Mouse (Mus musculus): ENCODE results near the gene Pias1.
A peak's percentile ranks its signal among the peaks of the same experiment; 100 is the strongest.

The Pias1 gene

DNA sequence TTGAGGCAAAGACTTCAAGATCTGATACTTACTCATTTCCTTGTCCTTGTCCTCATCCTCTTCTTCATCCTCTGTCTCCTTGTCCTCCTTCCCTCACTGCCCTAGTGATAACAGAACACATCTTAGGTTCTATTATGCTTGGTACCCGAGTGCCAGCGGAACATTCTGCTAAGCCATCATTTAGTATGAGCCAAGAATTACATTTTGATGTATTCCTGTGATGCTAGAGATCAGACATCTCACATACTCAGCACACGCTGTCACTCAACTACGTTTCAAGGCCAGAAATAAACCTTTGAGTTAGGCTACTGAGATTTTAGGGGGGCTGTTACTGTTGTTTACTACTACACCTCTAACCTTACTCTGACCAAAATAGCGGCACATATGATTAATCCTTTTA, at the start of gene Pias1:
Gene Pias1 (minus strand): TSS at position 101 of the 400 bp plus-strand sequence.
- DNase-seq: no peak

GRCm38 (mm10) chr9:63035431-63035830, 47.7 kb upstream of the Pias1 start:
- DNase-seq: no peak

GRCm38 (mm10) chr9:63031011-63031782, 43.5 kb upstream of the Pias1 start:
- peak; percentile 27 to 41 for DNase-seq

GRCm38 (mm10) chr9:63022486-63022885, 34.8 kb upstream of the Pias1 start:
- no peak for DNase-seq

DNA sequence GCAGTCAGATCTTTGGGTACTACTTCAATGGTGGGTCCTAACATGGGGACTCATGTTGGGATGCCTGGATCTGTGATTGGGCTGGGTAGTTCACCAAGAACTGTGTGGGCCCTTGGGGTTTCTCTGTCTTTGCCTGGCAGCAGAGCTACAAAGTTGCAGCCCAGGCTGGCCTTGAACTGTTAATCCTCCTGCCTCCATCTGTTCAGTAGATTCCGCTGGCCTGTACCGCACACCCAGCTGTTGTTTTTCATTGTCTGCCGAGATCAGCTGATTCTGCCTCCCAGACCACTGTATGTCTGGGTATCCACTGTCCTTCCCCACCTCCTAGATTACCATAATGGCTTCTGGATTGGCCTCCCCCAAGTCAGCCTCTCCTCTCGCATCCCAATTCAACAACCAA, 19.6 kb upstream of the Pias1 start:
- DNase-seq: no peak

DNA sequence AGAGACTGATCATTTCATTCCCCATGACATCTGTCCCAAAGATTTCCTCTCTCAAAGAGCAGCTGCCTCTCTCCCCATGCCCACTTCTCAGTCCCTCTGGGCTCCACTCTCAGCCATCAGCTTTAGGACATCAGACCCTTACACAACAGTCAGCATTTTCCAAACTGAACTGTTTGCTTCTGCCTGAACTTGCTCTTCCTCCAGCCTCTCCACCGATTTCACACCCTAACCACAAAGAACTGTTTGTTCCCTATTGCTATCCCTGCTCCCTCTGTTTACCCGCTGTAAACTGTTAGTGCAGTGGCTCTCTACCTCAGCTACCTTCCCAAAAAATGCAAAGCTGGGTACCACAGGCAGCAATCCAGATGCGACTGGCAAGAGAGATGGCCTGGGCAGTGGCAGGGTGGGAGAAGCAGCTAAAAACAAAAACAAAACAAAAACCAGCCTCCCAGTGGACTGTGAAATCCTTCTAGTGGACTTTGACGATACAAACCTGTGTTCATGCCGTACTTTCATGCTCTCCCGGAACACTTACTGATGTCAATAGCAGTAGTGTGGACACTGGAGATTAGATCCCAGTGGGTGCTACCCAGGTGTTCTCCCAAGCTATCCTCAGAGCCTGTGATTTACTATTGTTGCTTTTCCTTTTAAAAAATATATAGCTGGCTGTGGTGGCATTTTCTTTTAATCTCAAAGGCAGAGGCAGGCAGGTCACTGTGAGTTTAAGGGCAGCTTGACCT, 18.5 kb upstream of the Pias1 start:
- no peak for DNase-seq

DNA sequence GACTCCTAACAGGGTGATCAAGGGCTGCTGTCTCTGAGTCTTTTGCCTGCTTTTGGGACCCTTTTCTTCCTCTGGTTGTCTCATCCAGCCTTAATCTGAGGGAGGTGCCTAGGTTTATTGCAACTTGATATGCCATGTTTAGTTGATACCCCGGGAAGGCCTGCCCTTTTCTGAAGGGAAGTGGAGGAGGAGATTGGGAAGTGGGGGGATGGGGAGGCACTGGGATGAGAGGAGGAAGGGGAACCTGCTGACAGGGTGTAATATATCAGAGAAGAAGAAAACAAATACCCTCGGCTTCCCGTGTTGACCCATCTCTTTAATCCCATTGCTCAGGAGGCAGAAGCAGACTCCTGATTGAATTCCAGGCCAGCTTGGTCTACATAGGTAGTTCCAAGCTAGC, 10.8 kb upstream of the Pias1 start:
- DNase-seq: no peak

DNA sequence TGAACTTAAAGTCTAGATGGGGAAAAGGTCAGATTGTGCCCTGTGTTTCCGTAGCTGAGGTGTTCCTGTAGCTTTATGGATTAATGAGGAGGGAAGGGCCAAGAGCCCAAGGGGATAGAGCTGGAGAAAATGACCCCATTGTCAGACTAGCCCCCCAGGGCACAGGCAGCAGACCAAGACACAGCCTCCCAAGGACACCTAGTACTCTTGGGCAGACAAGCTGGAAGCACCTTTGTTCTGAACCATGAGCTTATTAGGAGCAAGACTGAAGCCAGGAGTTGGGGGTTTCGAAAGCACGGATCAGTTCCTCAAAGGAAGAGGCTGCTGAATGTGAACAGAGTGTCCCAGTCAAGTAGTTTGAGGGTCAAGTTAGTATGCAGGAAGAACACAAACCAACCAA, 9.9 kb upstream of the Pias1 start:
- no peak for DNase-seq

- no peak for DNase-seq
Observed at GRCm38 (mm10) chr9:62995186-62995585, 7.5 kb upstream of the Pias1 start.

DNA sequence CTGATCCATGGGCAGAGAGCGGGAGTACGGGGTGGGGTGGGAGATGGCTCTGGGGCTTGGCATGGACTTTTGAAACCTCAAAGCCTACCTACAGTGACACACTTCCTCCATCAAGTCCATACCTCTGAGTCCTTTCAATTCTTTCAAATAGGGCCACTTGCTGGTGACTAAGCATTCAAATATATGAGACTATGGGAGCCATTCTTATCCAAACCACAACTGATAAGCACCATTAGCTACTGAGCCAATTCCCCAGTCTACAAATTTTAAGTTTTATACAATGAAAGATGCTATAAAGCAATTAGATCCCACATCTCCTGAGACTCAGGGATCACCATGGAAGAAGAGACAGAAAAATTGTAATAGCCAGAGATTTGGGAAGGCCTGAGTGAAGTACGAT, 2.4 kb upstream of the Pias1 start:
- DNase-seq: no peak

DNA sequence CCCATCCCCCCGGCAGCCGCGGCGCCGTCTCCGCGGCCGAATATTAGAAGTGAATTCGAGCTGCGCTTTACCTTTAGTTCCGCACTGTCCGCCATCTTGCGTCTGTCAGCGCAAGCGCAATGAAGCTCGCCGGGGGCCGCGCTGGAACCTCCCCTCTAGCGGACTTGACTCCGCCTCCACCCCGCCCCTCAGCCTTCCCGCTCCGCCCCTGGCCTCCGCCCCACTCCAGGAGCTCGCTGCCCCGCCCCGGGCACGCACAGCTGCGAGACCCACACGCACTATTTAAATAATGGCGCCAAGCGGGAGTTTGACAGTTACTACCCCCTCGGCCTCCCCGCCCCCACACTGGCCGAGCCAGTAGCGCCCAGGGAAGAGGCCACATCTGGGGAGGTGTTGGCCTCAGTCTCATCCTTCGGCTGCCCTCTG, 6.9 kb downstream of the Pias1 start:
- peak; percentile 99 to 100 for DNase-seq

DNA sequence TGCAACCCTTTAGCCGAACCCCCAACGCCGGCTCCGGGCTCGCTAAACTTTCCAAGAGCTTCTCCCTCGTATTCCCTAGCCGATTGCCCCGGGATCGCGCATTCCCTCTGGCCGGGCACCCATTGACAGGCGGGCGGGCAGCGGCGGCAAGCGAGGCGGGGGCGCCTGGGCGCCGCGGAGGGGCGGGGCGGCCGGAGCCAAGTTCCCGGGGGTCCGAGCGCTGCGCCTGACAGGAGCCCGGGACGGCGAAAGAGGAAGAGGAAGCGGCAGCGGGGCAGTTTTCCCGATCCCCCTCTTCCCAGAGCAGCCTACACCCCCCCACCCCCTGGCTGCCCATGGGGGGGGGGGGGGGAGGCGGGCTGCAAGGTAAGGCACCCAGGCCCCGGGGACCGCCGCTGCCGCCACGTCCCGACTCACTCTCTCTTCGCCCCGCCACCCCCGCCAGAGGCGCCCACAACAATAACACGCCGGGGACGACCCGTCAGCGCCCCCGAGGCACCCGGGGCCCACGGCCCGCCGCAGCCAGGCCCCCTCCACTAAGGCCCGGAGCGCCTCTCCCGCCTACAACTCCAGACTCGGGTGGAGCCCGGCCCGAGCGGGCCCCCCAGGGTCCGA, 7.5 kb downstream of the Pias1 start:
- peak; percentile 58 to 67 for DNase-seq

- peak; percentile 7 to 10 for DNase-seq
Observed at GRCm38 (mm10) chr9:62979461-62980161, 8.1 kb downstream of the Pias1 start.

- no peak for DNase-seq
Observed at GRCm38 (mm10) chr9:62977152-62977551, 10.6 kb downstream of the Pias1 start.

DNA sequence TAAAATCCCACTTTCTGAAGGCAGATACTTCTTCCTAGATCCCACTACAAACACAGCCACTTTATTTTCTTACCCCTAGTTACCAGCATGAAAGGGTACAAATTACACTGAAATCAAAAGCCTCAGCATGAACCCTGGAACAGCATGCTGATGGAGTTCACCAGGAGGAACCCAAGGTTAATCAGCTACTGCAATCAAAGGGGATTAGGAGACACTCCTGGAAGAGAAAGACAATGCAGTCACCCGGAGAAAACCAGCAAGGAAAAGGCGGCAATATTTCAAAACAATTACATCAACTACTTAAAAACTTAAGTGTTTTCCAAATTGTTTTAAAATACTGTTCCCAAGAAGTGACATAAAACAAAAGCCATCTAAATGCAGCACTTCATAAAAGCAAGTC, 11.9 kb downstream of the Pias1 start:
- no peak for DNase-seq

DNA sequence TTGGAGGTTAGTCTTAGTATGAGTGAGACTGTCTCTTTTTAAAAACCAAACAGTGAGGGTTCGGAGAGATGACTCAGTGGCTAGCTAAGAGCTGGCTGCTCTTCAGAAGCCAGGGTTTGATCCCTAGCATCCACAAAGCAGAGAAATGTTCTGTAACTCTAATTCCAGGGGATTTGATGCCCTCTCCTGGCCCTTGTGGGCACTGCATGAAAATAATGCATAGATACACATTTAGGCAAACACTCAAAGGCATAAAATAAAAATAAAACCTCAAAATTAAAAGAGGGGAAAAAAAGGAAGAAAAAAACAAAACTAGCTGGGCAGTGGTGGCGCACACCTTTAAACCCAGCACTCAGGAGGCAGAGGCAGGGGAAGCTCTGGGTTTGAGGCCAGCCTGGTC, 13.3 kb downstream of the Pias1 start:
- DNase-seq: peak; percentile 32 to 34

DNA sequence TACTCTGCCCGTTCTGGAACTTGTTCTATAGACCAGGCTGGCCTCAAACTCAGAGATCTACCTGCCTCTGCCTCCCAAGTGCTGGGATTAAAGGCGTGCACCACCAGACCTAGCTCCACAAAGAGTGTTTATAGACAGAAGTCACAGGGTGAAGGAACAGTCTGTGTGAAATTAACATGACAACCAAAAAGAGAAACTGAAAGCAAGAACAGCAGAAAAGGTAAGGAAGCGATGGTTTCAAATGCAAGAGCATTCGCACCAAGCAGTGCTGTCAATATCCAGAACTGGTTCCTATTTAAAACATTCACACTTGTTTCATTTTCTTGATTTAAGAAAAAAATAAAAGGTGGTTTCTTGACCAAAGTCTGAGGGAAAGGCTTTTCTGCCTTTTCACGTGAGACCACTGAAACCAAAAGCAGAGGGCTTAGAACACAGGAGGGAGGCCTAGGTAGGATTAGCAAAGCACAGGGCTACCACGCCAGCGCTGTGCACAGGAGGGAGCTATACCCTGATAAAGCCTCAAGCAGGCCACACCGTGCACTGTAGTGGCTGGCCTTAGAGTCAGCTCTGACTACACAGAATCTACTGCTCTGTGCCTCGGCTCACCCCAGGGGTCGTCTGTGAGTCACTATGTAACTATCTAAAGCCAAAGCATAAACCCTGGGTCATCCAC, 15.5 kb downstream of the Pias1 start:
- peak; percentile 20 to 34 for DNase-seq

GRCm38 (mm10) chr9:62970345-62970744, 17.4 kb downstream of the Pias1 start:
- DNase-seq: no peak

DNA sequence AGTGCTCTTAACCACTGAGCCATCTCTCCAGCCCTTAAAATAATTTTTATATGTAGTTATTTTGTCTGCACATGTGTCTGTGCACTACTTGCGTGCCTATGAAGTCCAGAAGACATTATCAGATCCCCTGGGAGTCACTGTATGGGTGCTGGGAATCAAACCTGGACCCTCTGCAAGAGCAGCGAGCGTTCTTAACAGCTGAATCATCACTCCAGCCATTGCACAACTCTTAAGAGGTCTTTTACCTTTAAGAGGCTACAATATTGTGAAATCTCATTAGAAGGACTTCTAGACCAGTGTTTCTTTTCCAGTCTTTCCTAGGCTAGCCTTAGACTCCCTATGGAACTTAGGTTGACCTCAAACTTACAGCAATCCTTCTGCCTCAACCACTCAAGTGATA, 21.7 kb downstream of the Pias1 start:
- DNase-seq: no peak

DNA sequence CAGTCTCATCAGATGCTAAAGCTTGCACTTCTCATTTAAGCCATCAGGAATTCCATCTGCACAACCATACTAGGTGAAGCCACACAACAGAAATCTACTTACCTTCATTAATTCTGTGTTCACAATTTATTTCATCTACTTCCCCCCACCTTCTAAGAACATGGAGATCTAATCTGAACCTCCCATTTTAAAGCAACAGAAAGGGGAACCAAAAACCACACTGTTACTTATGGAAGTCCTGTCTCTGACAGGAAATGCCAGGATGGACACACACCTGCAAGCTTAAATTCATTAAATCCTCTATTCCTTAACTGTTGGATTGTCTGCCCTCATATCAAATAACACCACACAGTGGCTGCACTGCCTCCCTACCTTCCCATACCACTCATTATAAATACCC, 35.0 kb downstream of the Pias1 start:
- DNase-seq: no peak

GRCm38 (mm10) chr9:62945346-62945745, 42.4 kb downstream of the Pias1 start:
- peak; percentile 15 to 28 for DNase-seq

DNA sequence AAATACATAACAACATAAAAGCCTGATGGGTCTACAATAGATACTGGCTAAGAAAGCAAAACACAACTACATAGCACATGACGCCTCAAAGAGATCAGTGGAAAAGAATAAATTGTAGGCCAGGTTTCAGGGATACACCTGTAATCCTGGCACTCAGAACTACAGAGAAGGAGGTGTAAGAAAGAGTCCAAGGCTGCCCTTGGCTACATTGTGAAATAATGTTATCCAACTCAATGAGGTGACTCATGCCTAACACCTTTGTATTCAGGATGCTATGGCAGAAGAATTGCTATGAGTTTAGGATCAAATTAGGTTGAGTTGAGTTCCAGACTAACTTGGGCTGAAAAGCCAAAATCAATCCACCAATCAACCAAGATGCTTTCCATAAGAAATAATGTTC, 43.7 kb downstream of the Pias1 start:
- DNase-seq: no peak

GRCm38 (mm10) chr9:62940966-62941365, 46.8 kb downstream of the Pias1 start:
- no peak for DNase-seq
